Mouse (Mus musculus) heart, adult 2 months (tissue): Measurements from ENCODE around the gene Wnt11. TPM values are rescaled to one million over a fixed set of nuclear protein-coding genes. Genes with fewer than 3 reads are reported as not detected.

Experiments used
- DNase-seq, 2 experiments: peaks; one replicate each; pipeline ENCODE4 v3.0.0; 2021
- H3K27ac ChIP-seq: fragments of 200-600 bp; 2 replicates; pipeline ENCODE4 v1.8.1; 2022
- H3K27me3 ChIP-seq: fragments of 200-500 bp; 2 replicates; pipeline ENCODE4 v1.6.1; 2012; ENCODE audit warnings: mild to moderate bottlenecking, low read length, inconsistent platforms, mixed read lengths; ENCODE audit not compliant: control insufficient read depth, insufficient read depth
- H3K36me3 ChIP-seq: fragments of 200-500 bp; 2 replicates; pipeline ENCODE4 v1.6.1; 2012; ENCODE audit warnings: low read length, inconsistent platforms; ENCODE audit not compliant: control insufficient read depth, insufficient read depth
- H3K4me1 ChIP-seq: fragments of 200-500 bp; 2 replicates; pipeline ENCODE4 v1.6.1; 2011; ENCODE audit warnings: low read length; ENCODE audit not compliant: control insufficient read depth, insufficient read depth
- H3K4me3 ChIP-seq: fragments of 200-600 bp; 2 replicates; pipeline ENCODE4 v1.8.1; 2022
- H3K79me2 ChIP-seq: fragments of 200-500 bp; replicated peaks from 2 replicates; pipeline ENCODE4 v1.6.1; 2012; ENCODE audit warnings: mild to moderate bottlenecking, inconsistent platforms, low read length, moderate library complexity, mixed read lengths; ENCODE audit not compliant: control insufficient read depth, insufficient read depth
- H3K9ac ChIP-seq: fragments of 200-500 bp; 2 replicates; pipeline ENCODE4 v1.6.1; 2012; ENCODE audit warnings: low read depth, mild to moderate bottlenecking, control low read depth, inconsistent platforms, low read length, mixed read lengths
- CTCF ChIP-seq: fragments of 200-600 bp; IDR thresholded peaks from 2 replicates; pipeline ENCODE4 v1.8.1; 2022; ENCODE audit warnings: antibody characterized with exemption, mild to moderate bottlenecking, moderate library complexity
- EP300 ChIP-seq: fragments of 200-500 bp; IDR thresholded peaks from 2 replicates; pipeline ENCODE4 v1.6.1; 2011; ENCODE audit warnings: low read depth, low read length, control low read depth; ENCODE audit not compliant: insufficient read depth
- POLR2A ChIP-seq: fragments of 200-500 bp; IDR thresholded peaks from 2 replicates; pipeline ENCODE4 v1.6.1; 2011; ENCODE audit warnings: mild to moderate bottlenecking, low read depth, low read length, control low read depth; ENCODE audit not compliant: insufficient read depth
- WGBS: fragments of 180-500 bp; shearing (Covaris S2); methylation state at CpG from one replicate; pipeline ENCODE4 v1.1.7; 2018; 5-methylcytosine and 5-hydroxymethylcytosine counted together
- intact Hi-C: fragments of 180-260 bp; cut with DNase I; formaldehyde crosslinking; loops from one replicate; pipeline ENCODE4 v1.15.1; 2025
- polyA plus RNA-seq: library from polyadenylated mRNA; depleted of rRNA; stranded (reverse); fragments of >200 nt; gene quantifications from 2 replicates; pipeline ENCODE4 v1.2.3, GENCODE M21; 2012; rRNA removed
- total RNA-seq, 2 experiments: library from RNA; stranded (reverse); gene quantifications; 2 replicates each; pipeline ENCODE4 v1.2.3; 2021

The Wnt11 gene
- total and polyA plus RNA-seq, 3 experiments, result 4.8 to 9.0 (median 7.3) TPM

DNA sequence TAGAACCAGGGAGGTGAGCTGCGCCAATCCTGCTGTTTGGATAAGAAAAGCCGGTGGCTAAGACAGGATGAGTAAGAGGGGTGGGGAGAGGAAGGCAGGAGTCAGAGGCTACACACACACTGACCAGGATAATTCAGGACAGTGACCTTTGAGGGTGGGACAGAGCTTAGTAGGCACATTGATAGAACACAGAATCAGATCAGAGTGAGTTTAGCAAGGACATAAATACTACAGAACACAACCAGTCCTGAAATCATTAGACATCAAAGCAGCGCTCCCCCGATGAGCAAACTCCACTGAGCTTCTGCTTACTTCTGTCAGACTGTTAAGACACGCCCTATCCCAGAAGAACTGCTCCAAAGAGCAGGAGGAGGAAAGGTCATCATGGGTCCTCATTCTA is 69.0 kb downstream of the Wnt11 start:
- H3K79me2 ChIP-seq, result no peaks in the 10 kb centered on the region
- no peaks in the 10 kb centered on the region for H3K36me3 ChIP-seq
- intact Hi-C loops, result no loop called here
- no peak for DNase-seq
- WGBS, result 47% methylated on average over 5 of the region's 5 CpGs
- no peaks in the 10 kb centered on the region for H3K27me3 ChIP-seq
- TF ChIP-seq CTCF (no peak), POLR2A (no peak), EP300 (no peak)
- H3K27ac ChIP-seq, result no peak overlapping the region
- no peak overlapping the region for H3K9ac ChIP-seq
- peaks cover 10% of the 10 kb centered on the region for H3K4me1 ChIP-seq
- no peak overlapping the region for H3K4me3 ChIP-seq

Other genes starting within 250 kb of the Wnt11 start
- 10 to 100 TPM; 24.0 to 25.6 TPM for gene Emsy, start 178.3 kb upstream of the Wnt11 start, total RNA-seq
- 19.6 and 27.7 TPM in 2 replicates for gene Emsy, start 178.3 kb upstream of the Wnt11 start, polyA plus RNA-seq
- gene Thap12, start 132.0 kb upstream of the Wnt11 start, total RNA-seq, result 10 to 100 TPM; 71.5 to 80.7 TPM
- gene Thap12, start 132.0 kb upstream of the Wnt11 start, polyA plus RNA-seq, result 18.0 and 41.5 TPM in 2 replicates